Mouse (Mus musculus): ENCODE results near the gene Gm17409. TPM values are rescaled to one million over a fixed set of nuclear protein-coding genes. Genes with fewer than 3 reads are reported as not detected.

Gm17409 gene
- total and polyA plus RNA-seq, 3 experiments, result not detected

GRCm38 (mm10) chr2:58456843-58457487 lies 13.0 kb upstream of the Gm17409 start:
- Histone ChIP-seq H3K9ac (ENCODE audit: insufficient read depth, low read depth) (no peak overlapping the region), H3K4me3 (replicated peaks in 1 of 3; ENCODE audit: low read depth in 2 of 3, low read length in 2 of 3, poor library complexity in 1 of 3) (no peak overlapping the region), H3K36me3 (replicated peaks in 1 of 2; ENCODE audit: control insufficient read depth in 1 of 2, insufficient read depth in 1 of 2, low read length in 1 of 2) (no peaks in the 10 kb centered on the region), H3K4me1 (ENCODE audit: control insufficient read depth in 1 of 2, insufficient read depth in 2 of 2) (no peaks in the 10 kb centered on the region), H3K27me3 (replicated peaks) (no peaks in the 10 kb centered on the region), H3K27ac (ENCODE audit: insufficient read depth, low read depth) (no peak overlapping the region), H3K9me3 (replicated peaks; ENCODE audit: low read length) (no peaks in the 10 kb centered on the region), H3K79me2 (replicated peaks; ENCODE audit: control insufficient read depth, extremely low read depth, insufficient read depth, poor library complexity, severe bottlenecking) (no peaks in the 10 kb centered on the region), H3K4me2 (ENCODE audit: insufficient read depth, low read depth, poor library complexity, severe bottlenecking) (no peak overlapping the region)
- in situ Hi-C loops (cut with MboI; ENCODE audit: low pct_ligation_motif_present, low pct_unique_long_range_greater_than_20kb, low sequenced_read_pairs) (loop anchor here (5.0 to 25.0 kb wide), 2 partner anchors 270 to 425 kb away; partner anchors contain the start of gene Cytip), dilution Hi-C loops (cut with MboI; ENCODE audit: extremely low pct_ligation_motif_present, extremely low pct_unique_long_range_greater_than_20kb, low sequenced_read_pairs) (no loop called here)
- DNase-seq (ENCODE audit: extremely low read depth), result no peak
- TF ChIP-seq BHLHE40 (IDR thresholded peaks at IDR 0.05; ENCODE audit: low read depth, low read length) (no peak), RCOR1 (conservative IDR thresholded peaks at IDR 0.05; ENCODE audit: low read depth, low read length) (no peak), ZMIZ1 (IDR thresholded peaks at IDR 0.05; ENCODE audit: low read depth, low read length) (no peak), ZNF384 (IDR thresholded peaks at IDR 0.05; ENCODE audit: low read depth, low read length) (no peak), MEF2A (IDR thresholded peaks at IDR 0.05; ENCODE audit: borderline replicate concordance, low read depth, low read length) (no peak), RAD21 (IDR thresholded peaks at IDR 0.05; ENCODE audit: low read depth, low read length) (no peak), TBP (conservative IDR thresholded peaks at IDR 0.05; ENCODE audit: low read depth, low read length) (no peak)

DNA sequence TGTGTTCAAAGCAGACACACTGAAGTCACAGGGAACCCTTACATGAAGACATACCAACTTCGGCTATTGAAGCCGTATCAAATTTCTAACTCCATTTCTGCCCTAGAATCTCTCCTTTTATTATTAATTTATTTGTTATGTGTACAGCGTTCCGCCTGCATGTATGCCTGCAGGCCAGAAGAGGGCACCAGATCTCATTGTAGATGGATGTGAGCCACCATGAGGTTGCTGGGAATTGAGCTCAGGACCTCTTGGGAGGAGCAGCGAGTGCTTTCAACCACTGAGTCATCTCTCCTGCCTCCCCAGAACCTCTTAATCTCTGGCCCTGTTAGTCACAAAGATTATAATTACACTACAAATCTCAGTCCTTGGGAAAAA lies 12.4 kb upstream of the Gm17409 start:
- Histone ChIP-seq H3K4me2 (ENCODE audit: insufficient read depth, low read depth, poor library complexity, severe bottlenecking) (no peak overlapping the region), H3K36me3 (replicated peaks in 1 of 2; ENCODE audit: control insufficient read depth in 1 of 2, insufficient read depth in 1 of 2, low read length in 1 of 2) (no peaks in the 10 kb centered on the region), H3K9me3 (replicated peaks; ENCODE audit: low read length) (no peaks in the 10 kb centered on the region), H3K4me3 (replicated peaks in 1 of 3; ENCODE audit: low read depth in 2 of 3, low read length in 2 of 3, poor library complexity in 1 of 3) (no peak overlapping the region), H3K27ac (ENCODE audit: insufficient read depth, low read depth) (no peak overlapping the region), H3K9ac (ENCODE audit: insufficient read depth, low read depth) (no peak overlapping the region), H3K27me3 (replicated peaks) (no peaks in the 10 kb centered on the region), H3K4me1 (ENCODE audit: control insufficient read depth in 1 of 2, insufficient read depth in 2 of 2) (no peaks in the 10 kb centered on the region), H3K79me2 (replicated peaks; ENCODE audit: control insufficient read depth, extremely low read depth, insufficient read depth, poor library complexity, severe bottlenecking) (no peaks in the 10 kb centered on the region)
- DNase-seq (ENCODE audit: extremely low read depth), result no peak
- in situ Hi-C loops (cut with MboI; ENCODE audit: low pct_ligation_motif_present, low pct_unique_long_range_greater_than_20kb, low sequenced_read_pairs) (loop anchor here (5.0 to 25.0 kb wide), 2 partner anchors 270 to 425 kb away; partner anchors contain the start of gene Cytip), dilution Hi-C loops (cut with MboI; ENCODE audit: extremely low pct_ligation_motif_present, extremely low pct_unique_long_range_greater_than_20kb, low sequenced_read_pairs) (no loop called here)
- TF ChIP-seq CTCF (conservative IDR thresholded peaks at IDR 0.05 in 1 of 2, IDR thresholded peaks at IDR 0.05 in 1 of 2; ENCODE audit: low read depth in 2 of 2, low read length in 2 of 2) (peak in 1 of 2 experiments; percentile 29; a peak in 2 of 4 replicates), JUND (conservative IDR thresholded peaks at IDR 0.05; ENCODE audit: low read depth, low read length) (no peak), USF1 (IDR thresholded peaks at IDR 0.05; ENCODE audit: low read depth, low read length) (no peak), MAFK (IDR thresholded peaks at IDR 0.05; ENCODE audit: insufficient replicate concordance, low read length) (no peak)

DNA sequence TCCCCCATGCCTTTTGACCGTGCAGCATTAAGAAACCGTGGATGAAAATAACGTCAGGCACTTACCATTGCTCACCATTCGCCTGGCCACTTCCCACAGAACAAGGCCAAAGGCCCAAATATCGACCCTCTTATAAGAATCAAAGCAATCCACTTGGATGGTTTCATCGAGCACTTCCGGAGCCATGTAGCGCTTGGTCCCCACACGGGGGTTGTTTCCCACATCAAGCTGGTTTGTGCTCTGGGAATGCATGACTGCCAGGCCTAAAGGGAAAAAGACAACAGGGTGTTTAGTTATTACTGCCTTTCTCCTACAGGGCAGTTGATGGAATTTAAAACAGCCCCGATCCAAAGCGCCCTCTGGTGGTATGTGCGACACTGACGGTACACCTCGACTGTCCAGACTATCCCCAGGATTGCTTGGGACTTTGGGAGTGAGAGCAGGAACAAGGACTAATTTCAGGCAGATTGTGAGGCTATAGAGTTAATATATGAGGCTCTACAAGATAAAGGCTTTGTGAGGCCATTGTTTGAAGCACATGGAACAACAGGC lies 11.0 kb upstream of the Gm17409 start:
- TF ChIP-seq RAD21 (IDR thresholded peaks at IDR 0.05; ENCODE audit: low read depth, low read length) (peak; percentile 54), TBP (conservative IDR thresholded peaks at IDR 0.05; ENCODE audit: low read depth, low read length) (no peak), ZKSCAN1 (IDR thresholded peaks at IDR 0.05; ENCODE audit: borderline replicate concordance, low read depth, low read length) (no peak), CTCF (conservative IDR thresholded peaks at IDR 0.05 in 1 of 2, IDR thresholded peaks at IDR 0.05 in 1 of 2; ENCODE audit: low read depth in 2 of 2, low read length in 2 of 2) (peak; percentile 69 to 78), IRF4 (IDR thresholded peaks at IDR 0.05; ENCODE audit: low read depth, low read length) (no peak), ZC3H11A (IDR thresholded peaks at IDR 0.05; ENCODE audit: low read depth, low read length) (peak; percentile 22), KAT2A (IDR thresholded peaks at IDR 0.05; ENCODE audit: insufficient replicate concordance, low read length) (no peak), SMC3 (IDR thresholded peaks at IDR 0.05; ENCODE audit: low read depth, low read length) (peak; percentile 82), MYC (IDR thresholded peaks at IDR 0.05; ENCODE audit: low read depth, low read length) (no peak), JUND (conservative IDR thresholded peaks at IDR 0.05; ENCODE audit: low read depth, low read length) (no peak)
- dilution Hi-C loops (cut with MboI; ENCODE audit: extremely low pct_ligation_motif_present, extremely low pct_unique_long_range_greater_than_20kb, low sequenced_read_pairs), result no loop called here
- no peaks in the 10 kb centered on the region for H3K36me3 ChIP-seq (replicated peaks in 1 of 2; ENCODE audit: control insufficient read depth in 1 of 2, insufficient read depth in 1 of 2, low read length in 1 of 2)

More for the DNA sequence above, 11.0 kb upstream of the Gm17409 start:
- Histone ChIP-seq H3K9me3 (replicated peaks; ENCODE audit: low read length) (no peaks in the 10 kb centered on the region), H3K4me3 (replicated peaks in 1 of 3; ENCODE audit: low read depth in 2 of 3, low read length in 2 of 3, poor library complexity in 1 of 3) (no peak overlapping the region), H3K9ac (ENCODE audit: insufficient read depth, low read depth) (no peak overlapping the region), H3K4me2 (ENCODE audit: insufficient read depth, low read depth, poor library complexity, severe bottlenecking) (no peak overlapping the region), H3K79me2 (replicated peaks; ENCODE audit: control insufficient read depth, extremely low read depth, insufficient read depth, poor library complexity, severe bottlenecking) (no peaks in the 10 kb centered on the region), H3K27ac (ENCODE audit: insufficient read depth, low read depth) (no peak overlapping the region), H3K4me1 (ENCODE audit: control insufficient read depth in 1 of 2, insufficient read depth in 2 of 2) (no peaks in the 10 kb centered on the region), H3K27me3 (replicated peaks) (no peaks in the 10 kb centered on the region)
- peak; percentile 47 for DNase-seq (ENCODE audit: extremely low read depth)
- in situ Hi-C loops (cut with MboI; ENCODE audit: low pct_ligation_motif_present, low pct_unique_long_range_greater_than_20kb, low sequenced_read_pairs), result loop anchor here (5.0 to 25.0 kb wide), 2 partner anchors 272 to 427 kb away; partner anchors contain the start of gene Cytip

Data from CH12.LX (cell line).